Mouse (Mus musculus) mouse trophoblast stem cell (cell line): ENCODE results near the gene Hspg2.
"Not testable (repeated sequence)": the region's sequence is repeated elsewhere in the genome, so short reads cannot be mapped to it uniquely, and the experiment has no call there.

ENCODE experiments used
- in situ Hi-C, 2 experiments: fragments of 300-500 bp; cut with MseI, MboI; formaldehyde crosslinking; loops; 2 replicates in 1 of 2; 3 replicates in 1 of 2; pipeline ENCODE4 v1.15.1; 2025

The Hspg2 gene

GRCm38 (mm10) chr4:137468260-137469080 is at the start of gene Hspg2:
Gene Hspg2 (plus strand): TSS chr4:137468769.
- in situ Hi-C loops, result no loop called here

DNA sequence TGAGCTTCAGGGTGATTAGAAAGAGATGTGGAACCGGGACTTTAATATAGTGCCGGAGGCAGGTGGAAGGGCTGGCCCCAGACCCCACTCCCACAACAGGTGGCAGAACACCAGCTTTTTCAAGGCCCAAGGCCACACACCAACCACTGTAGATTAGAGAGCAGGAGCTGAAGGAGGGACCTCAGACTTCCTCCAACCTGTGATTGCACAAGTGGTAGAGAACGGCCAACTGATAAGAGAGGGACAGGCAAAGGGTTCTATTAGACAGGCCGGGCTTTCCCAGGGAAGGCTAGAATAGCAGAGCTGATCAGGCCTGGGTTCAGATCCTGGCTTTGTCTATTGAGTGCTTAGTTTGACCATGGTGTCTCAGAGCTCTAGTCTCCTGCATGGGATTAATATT is 38.1 kb upstream of the Hspg2 start, which contains the start of gene Cela3b:
TSS of gene Cela3b (minus strand) at position 39 of the 400 bp plus-strand sequence.
- in situ Hi-C loops, result no loop called here

GRCm38 (mm10) chr4:137432700-137433550 is 35.6 kb upstream of the Hspg2 start:
- in situ Hi-C loops, result not testable (repeated sequence)

DNA sequence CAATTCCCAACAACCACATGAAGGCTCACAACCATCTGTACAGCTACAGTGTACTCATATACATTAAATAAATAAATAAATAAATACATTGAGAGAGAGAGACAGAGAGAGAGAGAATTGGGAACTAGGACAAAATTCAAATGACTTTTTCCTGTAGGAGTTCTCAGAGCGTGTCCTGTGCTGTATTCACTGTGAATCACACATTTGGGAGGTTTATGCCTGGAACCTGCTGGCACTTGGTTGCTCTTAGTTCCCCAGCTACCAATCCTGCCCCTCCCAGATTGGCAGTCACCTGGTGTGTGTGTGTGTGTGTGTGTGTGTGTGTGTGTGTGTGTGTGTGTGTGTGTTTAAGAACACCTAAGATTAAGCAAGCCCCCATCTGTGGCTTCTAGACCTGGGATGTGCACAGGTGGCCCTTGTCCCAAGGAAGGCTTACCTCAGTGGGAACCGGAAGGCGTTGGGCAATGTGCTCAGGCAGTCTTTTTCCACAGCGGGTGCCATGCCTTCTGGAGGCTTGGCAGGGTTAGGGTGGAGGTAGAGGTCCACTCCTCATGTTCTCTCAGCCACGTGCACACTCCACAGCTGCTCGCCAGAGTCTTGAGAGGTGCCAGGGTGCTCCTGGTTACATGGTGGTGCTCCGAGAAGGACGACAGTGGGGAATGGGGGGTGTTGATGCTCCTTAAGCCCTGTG is 31.4 kb upstream of the Hspg2 start:
- in situ Hi-C loops, result no loop called here

DNA sequence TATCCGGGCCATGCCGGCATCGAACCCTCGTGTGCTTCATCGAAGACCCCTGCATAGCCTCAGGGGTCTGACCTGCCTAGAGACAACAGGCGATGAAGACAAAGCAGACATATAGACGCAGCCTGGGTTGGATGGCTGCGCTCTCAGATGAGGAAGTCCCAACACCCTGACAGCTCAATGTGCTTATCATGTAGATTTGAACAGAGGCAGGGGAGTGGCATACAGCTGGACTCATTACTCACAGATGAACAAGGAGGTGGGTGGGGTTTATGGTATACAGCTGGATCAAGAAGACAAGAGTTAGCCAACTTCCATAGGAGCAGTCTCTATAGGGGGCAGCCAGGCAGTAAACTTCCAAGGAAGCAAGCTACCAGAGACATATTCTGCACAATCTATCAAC is 29.7 kb upstream of the Hspg2 start:
- in situ Hi-C loops, result no loop called here

GRCm38 (mm10) chr4:137441332-137441731 is 27.2 kb upstream of the Hspg2 start:
- in situ Hi-C loops, result no loop called here

GRCm38 (mm10) chr4:137443625-137444024 is 24.9 kb upstream of the Hspg2 start:
- in situ Hi-C loops, result no loop called here

DNA sequence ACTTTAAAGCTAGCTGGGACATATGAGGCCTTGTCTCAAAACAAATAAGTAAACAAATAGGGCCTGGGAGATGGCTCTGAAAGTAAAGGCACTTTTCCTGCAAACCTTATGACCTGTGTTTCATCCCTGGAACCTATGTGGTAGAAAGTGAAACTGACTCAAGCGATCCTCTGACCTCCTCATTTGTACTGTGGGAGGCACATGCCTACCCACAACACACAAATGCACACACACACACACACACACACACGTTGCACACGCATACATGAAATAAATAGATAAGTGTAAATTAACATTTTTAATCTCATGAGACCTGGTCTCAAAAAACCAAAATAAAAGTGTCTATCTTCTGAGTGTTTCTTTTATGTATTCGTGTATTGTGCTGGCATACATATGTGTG is 22.7 kb upstream of the Hspg2 start:
- in situ Hi-C loops, result no loop called here

GRCm38 (mm10) chr4:137447363-137448196 is 21.0 kb upstream of the Hspg2 start:
- in situ Hi-C loops, result no loop called here

GRCm38 (mm10) chr4:137448197-137448596 is 20.4 kb upstream of the Hspg2 start:
- in situ Hi-C loops, result no loop called here

- in situ Hi-C loops, result no loop called here
Observed at GRCm38 (mm10) chr4:137448641-137449040, 19.9 kb upstream of the Hspg2 start.

DNA sequence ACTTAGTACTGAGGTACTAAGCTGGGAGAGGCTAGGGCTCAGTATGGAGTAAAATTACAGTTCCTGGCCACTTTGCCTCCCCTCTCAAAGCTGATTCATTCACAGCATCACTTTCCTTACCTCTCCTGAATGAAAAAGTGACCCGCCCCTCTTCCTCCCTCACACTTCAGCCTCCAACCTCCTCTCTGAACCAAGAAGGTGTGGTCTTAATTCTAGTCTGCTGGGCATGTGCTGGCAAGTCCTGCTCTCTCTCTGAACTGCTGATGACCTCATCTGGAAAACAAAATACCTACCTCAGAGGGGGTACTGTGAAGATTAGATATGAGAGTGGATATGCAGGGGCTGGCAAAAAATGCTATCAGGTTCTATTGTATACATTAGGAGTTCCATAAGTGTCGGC is 19.4 kb upstream of the Hspg2 start:
- in situ Hi-C loops, result no loop called here

- in situ Hi-C loops, result no loop called here
Observed at GRCm38 (mm10) chr4:137449715-137450114, 18.9 kb upstream of the Hspg2 start.

DNA sequence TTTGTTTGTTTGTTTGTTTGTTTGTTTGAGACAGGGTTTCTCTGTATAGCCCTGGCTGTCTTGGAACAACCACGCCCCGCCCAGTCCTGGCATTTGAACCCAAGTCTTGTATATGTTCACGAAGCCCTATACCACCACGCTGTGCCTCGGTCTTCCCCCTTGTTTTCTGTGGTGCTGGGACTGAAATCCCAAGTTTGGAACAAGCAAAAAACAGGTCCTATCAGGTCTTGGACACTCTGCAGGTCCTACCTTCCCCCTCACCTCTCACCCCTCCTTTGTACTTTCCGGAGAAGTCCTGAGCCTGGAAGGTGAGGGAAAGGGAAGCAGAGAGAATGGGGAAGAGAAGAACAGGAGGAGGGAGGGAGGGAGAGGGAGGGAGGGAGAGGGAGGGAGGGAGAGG is 16.4 kb upstream of the Hspg2 start:
- in situ Hi-C loops, result no loop called here

GRCm38 (mm10) chr4:137453234-137453767 is 15.3 kb upstream of the Hspg2 start, which contains the start of gene 1700013G24Rik:
Gene 1700013G24Rik (plus strand): TSS chr4:137453284.
- in situ Hi-C loops, result no loop called here

DNA sequence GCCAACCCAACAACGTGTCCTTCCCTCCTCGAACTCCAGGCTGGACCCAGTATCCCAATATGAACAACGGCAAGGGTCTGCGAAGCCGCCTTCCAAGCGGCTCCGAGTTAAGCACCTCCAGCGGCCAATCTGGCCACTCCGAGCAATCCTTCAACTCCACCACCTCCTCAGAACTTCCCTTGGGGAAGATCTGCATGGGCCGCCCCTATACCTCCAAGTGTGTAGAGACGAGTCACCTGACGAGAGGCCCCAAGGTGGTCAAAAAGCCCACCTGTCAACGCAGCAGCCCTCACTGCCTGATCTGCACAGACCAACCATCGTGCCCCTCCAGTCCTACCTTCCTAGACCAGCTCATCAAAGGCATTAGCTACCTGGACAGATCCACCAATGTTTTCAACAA is 14.0 kb upstream of the Hspg2 start:
- in situ Hi-C loops, result no loop called here

- in situ Hi-C loops, result no loop called here
Observed at GRCm38 (mm10) chr4:137456581-137456980, 12.0 kb upstream of the Hspg2 start.

- in situ Hi-C loops, result no loop called here
Observed at GRCm38 (mm10) chr4:137457292-137457691, 11.3 kb upstream of the Hspg2 start.

GRCm38 (mm10) chr4:137458310-137458709 is 10.3 kb upstream of the Hspg2 start:
- in situ Hi-C loops, result no loop called here

GRCm38 (mm10) chr4:137458861-137459260 is 9.7 kb upstream of the Hspg2 start:
- in situ Hi-C loops, result no loop called here

GRCm38 (mm10) chr4:137460676-137461075 is 7.9 kb upstream of the Hspg2 start:
- in situ Hi-C loops, result no loop called here
